Mouse (Mus musculus) left cerebral cortex, postnatal 25 days (tissue): ENCODE data around the gene Wdtc1. TPM values are rescaled to one million over a fixed set of nuclear protein-coding genes. Genes with fewer than 3 reads are reported as not detected.

Experiments used
- DNase-seq, 2 experiments: peaks; one replicate each; pipeline ENCODE4 v3.0.0; 2022; ENCODE audit warnings: low spot score in 2 of 2, mixed read lengths in 1 of 2
- intact Hi-C: fragments of 180-260 bp; cut with DNase I; formaldehyde crosslinking; loops from one replicate; pipeline ENCODE4 v1.15.1; 2025
- total RNA-seq, 2 experiments: library from RNA; stranded (reverse); gene quantifications; 2 replicates each; pipeline ENCODE4 v1.2.3; 2021

Gene Wdtc1
- total RNA-seq, 2 experiments from 2014 or later: 58.0 to 59.7 TPM

GRCm38 (mm10) chr4:133337833-133338520 lies 15.3 kb downstream of the Wdtc1 start:
- intact Hi-C loops: no loop called here
- no peak for DNase-seq

GRCm38 (mm10) chr4:133333306-133333705 lies 20.0 kb downstream of the Wdtc1 start:
- no peak for DNase-seq
- intact Hi-C loops: no loop called here

GRCm38 (mm10) chr4:133330296-133330695 lies 23.0 kb downstream of the Wdtc1 start:
- no peak for DNase-seq
- intact Hi-C loops: no loop called here

- intact Hi-C loops: no loop called here
- no peak for DNase-seq
Observed at GRCm38 (mm10) chr4:133328129-133328528, 25.2 kb downstream of the Wdtc1 start.

GRCm38 (mm10) chr4:133319667-133320066 lies 33.6 kb downstream of the Wdtc1 start:
- peak in 1 of 2 experiments; percentile 50 for DNase-seq

GRCm38 (mm10) chr4:133315991-133316390 lies 37.3 kb downstream of the Wdtc1 start:
- no peak for DNase-seq
- intact Hi-C loops: no loop called here

More at GRCm38 (mm10) chr4:133319667-133320066, 33.6 kb downstream of the Wdtc1 start:
- intact Hi-C loops: no loop called here

GRCm38 (mm10) chr4:133314896-133315295 lies 38.4 kb downstream of the Wdtc1 start:
- no peak for DNase-seq
- intact Hi-C loops: loop anchor here (5.0 kb wide), 1 partner anchor 102 kb away; no protein-coding TSS in a partner anchor

- peak; percentile 84 to 93 for DNase-seq
- intact Hi-C loops: loop anchor here (1.0 to 5.0 kb wide), 3 partner anchors 31 to 141 kb away; no protein-coding TSS in a partner anchor
Observed at GRCm38 (mm10) chr4:133309948-133310347, 43.3 kb downstream of the Wdtc1 start.

- DNase-seq: peak in 1 of 2 experiments; percentile 59
- intact Hi-C loops: no loop called here
Observed at GRCm38 (mm10) chr4:133307331-133307730, 46.0 kb downstream of the Wdtc1 start.

GRCm38 (mm10) chr4:133305825-133306224 lies 47.5 kb downstream of the Wdtc1 start:
- DNase-seq: no peak
- intact Hi-C loops: no loop called here

- intact Hi-C loops: loop anchor here (5.0 kb wide), 1 partner anchor 362 kb away; no protein-coding TSS in a partner anchor
- DNase-seq: no peak
Observed at GRCm38 (mm10) chr4:133304770-133305169, 48.5 kb downstream of the Wdtc1 start.

- DNase-seq: no peak
- intact Hi-C loops: loop anchor here (5.0 kb wide), 1 partner anchor 360 kb away; no protein-coding TSS in a partner anchor
Observed at GRCm38 (mm10) chr4:133302668-133303067, 50.6 kb downstream of the Wdtc1 start.

- intact Hi-C loops: loop anchor here (5.0 kb wide), 1 partner anchor 360 kb away; no protein-coding TSS in a partner anchor
- DNase-seq: peak; percentile 74 to 78
Observed at GRCm38 (mm10) chr4:133301802-133302201, 51.5 kb downstream of the Wdtc1 start.

GRCm38 (mm10) chr4:133300421-133300820 lies 52.9 kb downstream of the Wdtc1 start:
- DNase-seq: peak in 1 of 2 experiments; percentile 44
- intact Hi-C loops: loop anchor here (5.0 kb wide), 1 partner anchor 358 kb away; no protein-coding TSS in a partner anchor

- intact Hi-C loops: loop anchor here (1.0 to 5.0 kb wide), 5 partner anchors 23 to 357 kb away; partner anchors contain the start of genes Ahdc1 and Tmem222
- peak; percentile 67 to 89 for DNase-seq
Observed at GRCm38 (mm10) chr4:133299701-133300100, 53.6 kb downstream of the Wdtc1 start.

GRCm38 (mm10) chr4:133298516-133299365 lies 54.5 kb downstream of the Wdtc1 start:
- intact Hi-C loops: loop anchor here (1.0 to 5.0 kb wide), 4 partner anchors 22 to 287 kb away; partner anchors contain the start of genes Ahdc1 and Tmem222
- DNase-seq: peak; percentile 78 to 96

- peak; percentile 87 to 92 for DNase-seq
- intact Hi-C loops: loop anchor here (1.0 to 5.0 kb wide), 4 partner anchors 21 to 241 kb away; partner anchors contain the start of gene Tmem222
Observed at GRCm38 (mm10) chr4:133297801-133298238, 55.5 kb downstream of the Wdtc1 start.

- DNase-seq: no peak
- intact Hi-C loops: loop anchor here (1.0 to 5.0 kb wide), 3 partner anchors 65 to 240 kb away; no protein-coding TSS in a partner anchor
Observed at GRCm38 (mm10) chr4:133297360-133297759, 55.9 kb downstream of the Wdtc1 start.

- no peak for DNase-seq
- intact Hi-C loops: no loop called here
Observed at GRCm38 (mm10) chr4:133294084-133294483, 59.2 kb downstream of the Wdtc1 start.
